Mouse (Mus musculus): ENCODE measurements around the gene Ttll11.

Ttll11 gene

GRCm38 (mm10) chr2:35720550-35720949 lies 259.2 kb downstream of the Ttll11 start:
- no peak for DNase-seq

GRCm38 (mm10) chr2:35720104-35720503 lies 259.6 kb downstream of the Ttll11 start:
- DNase-seq = no peak

- no peak for DNase-seq
These were observed 260.3 kb downstream of the Ttll11 start for GRCm38 (mm10) chr2:35719230-35720005.

DNA sequence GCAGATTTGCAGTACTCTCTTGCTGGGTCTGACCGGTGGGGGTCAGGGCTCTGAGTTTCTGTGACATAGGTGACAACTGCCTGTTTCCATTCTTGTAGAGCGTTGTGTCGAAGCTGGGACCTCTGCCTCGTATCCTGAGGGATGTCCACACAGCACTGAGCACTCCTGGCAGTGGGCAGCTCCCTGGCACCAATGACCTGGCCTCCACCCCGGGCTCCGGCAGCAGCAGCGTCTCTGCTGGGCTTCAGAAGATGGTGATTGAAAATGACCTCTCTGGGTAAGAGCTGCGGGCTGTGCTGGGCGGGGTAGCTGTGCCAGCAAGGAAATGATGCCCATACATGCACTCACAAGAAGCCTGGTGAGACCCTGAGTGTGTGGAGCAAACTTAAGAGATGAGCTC lies 261.1 kb downstream of the Ttll11 start:
- no peak for DNase-seq

DNA sequence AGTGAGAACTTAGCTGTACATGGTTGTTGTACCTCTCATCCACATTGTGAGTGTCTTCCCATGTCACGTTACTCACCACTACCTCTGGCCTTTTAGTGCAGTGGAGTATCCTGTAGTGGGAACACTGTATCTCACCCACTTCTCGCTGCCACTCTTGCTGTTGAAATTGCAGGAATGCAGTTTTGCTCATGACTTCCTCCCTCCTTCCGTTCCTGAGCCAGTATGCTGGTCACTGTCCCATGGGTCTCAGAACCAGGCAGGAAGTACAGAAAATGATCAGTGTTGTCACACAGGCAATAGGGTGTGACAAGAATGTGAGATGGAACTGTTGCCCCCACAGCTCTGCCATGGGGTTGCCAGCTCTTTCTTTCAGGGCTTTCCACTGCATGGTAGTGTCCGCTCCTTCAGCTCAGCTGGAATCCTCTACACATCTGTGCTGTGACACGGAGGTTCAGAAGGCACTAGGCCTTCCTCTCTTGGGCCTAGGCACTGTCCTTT lies 261.7 kb downstream of the Ttll11 start:
- no peak for DNase-seq

DNA sequence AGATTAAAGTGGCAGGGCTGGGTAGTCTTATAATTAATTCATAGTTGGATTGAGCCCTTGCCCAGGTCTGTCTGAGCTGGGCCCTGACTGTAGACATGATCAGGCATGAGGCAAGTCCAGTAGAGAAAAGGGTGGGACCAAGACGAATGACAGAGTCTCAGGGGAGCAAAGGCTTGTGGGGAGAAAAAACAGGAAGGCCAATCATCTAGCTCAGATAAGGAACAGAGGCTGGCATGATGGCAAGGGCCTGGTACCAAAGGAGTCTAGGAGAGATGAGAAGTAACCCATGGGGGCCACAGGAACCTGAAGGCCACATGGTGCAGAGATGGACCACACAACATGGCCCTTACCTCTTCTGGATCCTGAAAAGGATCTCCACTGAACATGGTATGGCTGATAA lies 263.5 kb downstream of the Ttll11 start:
- DNase-seq = no peak

DNA sequence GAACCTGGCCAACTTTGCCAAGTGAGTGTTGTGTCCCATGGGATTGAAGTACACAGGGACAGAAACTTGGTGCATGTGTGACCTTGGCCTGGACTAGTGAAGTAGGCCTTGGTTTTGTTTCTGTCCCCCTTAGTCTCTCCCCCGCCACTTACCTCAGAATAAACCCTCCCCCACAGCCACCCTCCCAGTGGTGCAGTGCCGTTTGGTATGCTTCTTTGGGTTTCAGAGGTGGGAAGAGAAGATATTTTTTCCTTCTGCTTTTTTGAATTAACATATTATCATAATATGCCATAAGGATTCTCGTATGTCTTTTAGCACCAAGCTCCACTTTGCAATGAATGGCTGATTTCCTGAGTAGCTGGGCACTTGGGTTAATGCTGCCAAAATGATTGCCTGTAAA lies 264.2 kb downstream of the Ttll11 start:
- no peak for DNase-seq

GRCm38 (mm10) chr2:35714742-35715167 lies 265.0 kb downstream of the Ttll11 start:
- no peak for DNase-seq

- DNase-seq = no peak
These were observed 266.3 kb downstream of the Ttll11 start for GRCm38 (mm10) chr2:35713460-35713859.

GRCm38 (mm10) chr2:35712611-35713010 lies 267.1 kb downstream of the Ttll11 start:
- DNase-seq = no peak

DNA sequence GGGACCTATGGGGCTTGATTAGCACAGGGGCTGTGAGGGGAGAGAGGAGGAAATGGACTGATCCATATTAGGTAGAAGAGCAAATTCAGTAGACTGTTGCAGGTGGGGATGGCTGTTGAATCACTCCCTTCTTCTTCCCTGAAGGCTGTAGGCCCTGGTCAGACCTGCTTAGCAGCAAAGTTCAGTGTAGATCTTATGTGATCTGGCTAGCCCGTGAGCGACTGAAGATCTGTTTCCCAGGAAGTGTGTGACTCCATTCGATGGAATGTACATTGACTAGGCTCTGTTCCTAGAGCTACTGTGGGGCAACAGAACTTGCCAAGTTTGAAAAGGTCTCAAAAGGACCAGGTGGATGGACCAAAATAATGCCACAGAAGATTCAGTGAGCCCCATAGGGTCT lies 276.5 kb downstream of the Ttll11 start:
- DNase-seq = peak in 1 of 2 experiments; percentile 54

DNA sequence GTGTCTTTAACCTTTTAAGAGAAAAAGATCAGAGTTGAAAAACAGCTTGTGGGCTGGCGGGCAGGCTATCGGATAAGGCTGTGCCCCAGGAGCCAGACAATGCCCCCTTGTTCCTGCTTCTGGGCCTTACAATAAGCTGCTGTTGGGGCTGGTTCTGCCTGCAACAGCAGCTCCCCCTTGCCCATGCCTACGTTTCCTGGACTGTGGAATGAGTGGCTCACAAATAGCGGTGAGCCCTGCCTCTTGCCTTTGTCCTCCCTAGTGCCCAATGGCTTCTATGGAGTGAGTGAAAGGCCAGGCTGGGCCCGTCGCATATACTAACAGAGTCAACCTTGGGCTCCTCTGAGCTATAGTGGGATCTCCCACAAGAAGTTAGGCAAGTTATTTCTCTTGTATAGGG lies 277.1 kb downstream of the Ttll11 start:
- DNase-seq = no peak

DNA sequence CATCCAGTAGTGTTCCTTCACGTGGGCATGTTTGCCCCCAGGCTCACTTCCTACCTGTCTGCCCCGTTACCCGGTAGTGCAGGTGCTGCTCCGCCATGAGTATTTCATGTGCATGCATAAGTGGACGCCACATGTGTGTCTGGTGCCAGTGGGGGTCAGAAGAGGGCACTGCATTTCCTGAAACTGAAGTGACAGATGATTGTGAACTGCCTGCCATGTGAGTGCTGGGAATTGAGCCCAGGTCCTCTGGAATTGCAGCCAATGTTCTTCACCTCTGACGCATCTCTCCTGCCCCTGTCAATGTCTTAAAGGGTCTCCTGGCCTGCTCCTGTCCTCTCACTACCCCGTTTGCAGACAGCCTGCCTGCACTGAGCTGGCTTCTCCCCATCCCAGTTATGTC lies 277.7 kb downstream of the Ttll11 start:
- DNase-seq = no peak
